Mouse (Mus musculus): ENCODE measurements at regions not wholly inside any gene's neighbourhood (a gene's known extent, or its start where the extent isn't known, plus 50 kb on each side); places are given as distances from the start of the nearest gene placed in this dataset.
"Not testable (repeated sequence)": the region's sequence is repeated elsewhere in the genome, so short reads cannot be mapped to it uniquely, and the experiment has no call there.

DNA sequence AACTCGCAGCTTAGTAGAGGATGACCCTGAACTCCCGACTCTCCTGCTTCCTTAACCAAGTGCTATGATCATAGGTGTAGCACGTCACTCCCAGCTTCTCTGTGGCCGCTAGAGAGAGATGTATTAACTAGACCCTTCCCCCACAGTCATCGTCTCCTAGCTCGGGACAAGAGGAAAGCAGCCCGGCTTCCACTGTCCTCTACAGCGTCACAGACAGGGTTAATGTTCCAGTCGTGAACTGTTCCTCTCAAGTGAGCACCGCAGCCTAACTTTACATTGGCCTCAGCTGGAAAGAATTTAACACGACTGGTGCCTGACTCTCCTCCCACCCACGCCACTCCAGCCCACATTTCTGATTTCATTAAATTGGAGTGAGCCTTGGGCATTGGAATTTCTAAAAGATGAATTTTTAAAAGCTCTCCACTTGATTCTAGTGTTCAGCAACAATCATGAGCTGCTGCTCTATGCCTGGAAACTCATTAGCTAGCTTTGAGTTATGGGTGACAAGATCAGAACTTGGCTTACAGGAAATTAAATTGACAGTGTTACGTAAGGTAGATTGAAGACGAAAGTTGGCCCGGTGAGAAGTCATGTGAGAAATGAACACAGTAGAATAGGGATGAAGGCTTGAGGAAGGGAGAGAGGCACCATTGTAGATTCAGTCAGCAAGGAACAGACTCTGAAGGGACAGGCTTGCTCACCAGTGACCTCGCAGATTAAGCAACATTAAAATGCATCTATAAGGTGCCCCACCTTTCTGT is 75.4 kb upstream of the Slc2a12 start:
- not testable (repeated sequence) for TF ChIP-seq CTCF (conservative IDR thresholded peaks at IDR 0.05; ENCODE audit: insufficient read depth, insufficient read length, low read depth, low read length); POLR2A (IDR thresholded peaks at IDR 0.05; ENCODE audit: low read depth, low read length)
